Mouse (Mus musculus): ENCODE data around the gene Tmc2. TPM values are rescaled to one million over a fixed set of nuclear protein-coding genes. Genes with fewer than 3 reads are reported as not detected.

Gene Tmc2
- polyA plus RNA-seq, 1 experiment, result not detected

DNA sequence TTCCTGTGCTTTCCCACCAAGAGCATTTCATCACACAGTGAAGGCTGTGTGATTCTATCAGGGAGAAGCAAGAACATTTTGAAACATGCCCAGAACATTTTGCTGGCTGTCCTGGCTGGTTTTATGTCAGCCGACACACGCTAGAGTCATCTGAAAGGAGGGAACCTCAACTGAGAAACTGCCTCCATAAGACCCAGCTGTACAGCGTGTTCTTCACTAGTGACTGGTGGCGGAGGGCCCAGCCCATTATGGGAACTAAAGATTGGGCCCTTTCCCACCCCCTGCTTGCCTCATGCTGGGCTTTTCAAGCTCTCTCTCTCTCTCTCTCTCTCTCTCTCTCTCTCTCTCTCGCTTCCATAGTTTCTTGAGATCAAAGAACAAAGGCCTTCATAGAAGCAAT, 6.0 kb downstream of the Tmc2 start:
- TF ChIP-seq GATA1 (IDR thresholded peaks at IDR 0.05; ENCODE audit: low read length), result no peak

DNA sequence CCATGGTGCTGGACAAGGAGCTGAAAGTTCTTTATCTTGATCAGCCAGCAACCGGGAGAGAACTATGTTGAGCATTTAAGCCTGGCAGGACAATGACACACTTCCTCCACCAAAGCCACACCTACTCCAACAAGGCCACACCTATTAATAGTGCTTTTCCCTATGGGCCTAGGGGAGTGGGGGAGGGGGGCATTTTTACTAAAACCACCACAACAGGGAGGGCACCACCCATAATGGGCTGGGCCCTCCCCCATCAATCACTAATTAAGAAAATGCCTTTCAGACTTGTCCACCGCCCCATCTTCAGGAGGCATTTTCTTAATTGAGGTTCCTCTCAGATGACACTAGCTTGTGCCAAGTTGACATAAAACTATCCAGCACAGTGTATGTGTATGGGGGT, 12.4 kb downstream of the Tmc2 start:
- no peak for TF ChIP-seq GATA1 (IDR thresholded peaks at IDR 0.05; ENCODE audit: low read length)

GRCm38 (mm10) chr2:130207996-130208395, 13.0 kb downstream of the Tmc2 start:
- no peak for TF ChIP-seq GATA1 (IDR thresholded peaks at IDR 0.05; ENCODE audit: low read length)

DNA sequence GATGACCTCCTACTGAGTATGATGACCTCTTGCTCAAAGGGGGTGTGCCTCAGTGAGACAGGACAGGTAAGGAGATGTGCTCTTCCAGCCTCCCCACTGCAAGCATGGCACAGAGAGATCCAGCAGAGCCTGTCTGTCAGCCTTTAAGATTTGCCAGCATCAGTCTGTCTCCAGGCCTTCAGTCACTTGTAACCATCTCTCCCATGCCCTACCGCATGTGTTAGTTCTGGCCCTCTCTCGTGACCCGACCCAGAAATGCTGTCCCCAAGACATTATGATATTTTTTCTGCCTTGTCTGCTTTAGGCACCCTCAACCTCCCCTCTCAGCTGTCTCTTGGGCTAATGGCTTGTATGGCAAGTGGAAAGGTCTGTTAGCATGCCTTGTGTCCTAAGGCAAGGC, 14.6 kb downstream of the Tmc2 start:
- no peak for TF ChIP-seq GATA1 (IDR thresholded peaks at IDR 0.05; ENCODE audit: low read length)

DNA sequence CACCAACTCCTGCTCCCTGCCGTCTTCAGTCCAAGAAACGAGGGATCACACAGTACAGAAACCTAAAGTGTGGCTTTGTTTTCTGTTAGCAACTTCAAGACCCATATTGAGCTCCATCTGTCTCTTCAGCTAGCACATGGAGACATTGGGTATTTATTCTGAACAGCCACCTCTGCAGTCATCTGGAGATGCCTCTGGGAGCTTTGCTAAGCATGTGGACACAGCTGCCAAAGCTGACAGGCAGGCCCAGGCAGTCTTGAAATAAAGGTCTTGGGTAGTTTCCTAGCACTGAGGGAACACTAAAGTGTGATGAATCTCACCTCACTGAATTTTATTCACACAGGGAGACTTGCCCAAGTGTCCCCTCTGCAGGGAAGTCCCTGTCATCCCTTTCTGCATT, 16.6 kb downstream of the Tmc2 start:
- no peak for TF ChIP-seq GATA1 (IDR thresholded peaks at IDR 0.05; ENCODE audit: low read length)

- TF ChIP-seq GATA1 (IDR thresholded peaks at IDR 0.05; ENCODE audit: low read length), result no peak
These were observed 51.9 kb downstream of the Tmc2 start for GRCm38 (mm10) chr2:130246912-130247311.

GRCm38 (mm10) chr2:130248226-130248625, 53.2 kb downstream of the Tmc2 start:
- TF ChIP-seq GATA1 (IDR thresholded peaks at IDR 0.05; ENCODE audit: low read length), result no peak

DNA sequence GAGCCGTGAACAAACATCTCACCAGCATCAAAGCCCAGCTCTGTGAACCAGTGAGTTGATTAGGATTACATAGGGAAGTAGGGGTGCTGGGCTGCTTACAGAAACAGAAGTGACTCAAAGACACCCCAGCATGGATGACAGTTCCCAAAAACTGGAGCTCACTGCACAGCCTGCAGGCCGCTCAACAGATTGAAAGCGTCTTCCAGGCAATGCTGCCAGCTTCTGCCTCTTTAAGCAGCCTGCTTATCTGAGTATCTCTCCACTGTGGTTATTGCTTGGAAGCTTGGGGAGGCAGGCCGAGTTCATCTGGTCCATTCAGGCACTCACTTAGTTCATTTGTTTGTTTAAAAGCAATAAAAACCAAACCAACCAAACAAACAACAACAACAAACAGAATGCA, 61.8 kb downstream of the Tmc2 start:
- no peak for TF ChIP-seq GATA1 (IDR thresholded peaks at IDR 0.05; ENCODE audit: low read length)

GRCm38 (mm10) chr2:130260822-130261221, 65.8 kb downstream of the Tmc2 start:
- TF ChIP-seq GATA1 (IDR thresholded peaks at IDR 0.05; ENCODE audit: low read length), result no peak

GRCm38 (mm10) chr2:130261914-130262313, 66.9 kb downstream of the Tmc2 start:
- TF ChIP-seq GATA1 (IDR thresholded peaks at IDR 0.05; ENCODE audit: low read length), result no peak

DNA sequence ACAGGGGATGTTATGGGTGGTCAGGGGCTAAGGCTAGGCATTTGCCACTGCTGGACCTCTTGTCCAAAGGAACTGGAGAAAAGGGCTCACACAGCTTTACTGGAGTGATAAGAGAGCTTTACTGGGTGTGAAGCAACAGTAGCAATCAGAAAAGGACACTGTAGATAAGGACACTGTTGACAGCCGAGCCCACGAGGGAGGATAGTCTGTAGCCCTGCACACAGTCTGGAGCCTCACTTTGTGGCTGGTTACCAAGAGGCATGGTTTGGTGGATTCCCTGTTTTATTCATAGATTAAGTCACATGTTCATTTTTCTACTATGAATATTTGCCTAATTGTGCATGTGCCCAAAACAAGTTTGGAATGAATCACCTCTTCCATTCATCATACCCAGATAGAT, 67.4 kb downstream of the Tmc2 start:
- TF ChIP-seq GATA1 (IDR thresholded peaks at IDR 0.05; ENCODE audit: low read length), result peak; percentile 36

DNA sequence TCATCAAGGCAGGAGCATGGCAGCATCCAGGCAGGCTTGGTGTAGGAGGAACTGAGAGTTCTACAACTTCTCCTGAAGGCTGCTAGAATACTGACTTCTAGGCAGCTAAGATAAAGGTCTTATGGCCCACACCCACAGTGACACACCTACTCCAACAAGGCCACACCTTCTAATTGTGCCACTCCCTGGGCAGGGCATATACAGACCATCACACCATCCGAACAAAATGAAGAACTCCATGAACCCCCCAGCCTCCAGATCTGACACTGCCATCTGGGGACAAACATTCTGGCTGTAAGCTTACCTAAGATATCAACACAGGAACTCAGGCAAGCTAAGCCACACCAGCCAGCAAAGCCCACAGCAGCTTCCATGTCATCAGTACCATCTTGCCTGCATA, 70.5 kb downstream of the Tmc2 start:
- no peak for TF ChIP-seq GATA1 (IDR thresholded peaks at IDR 0.05; ENCODE audit: low read length)

GRCm38 (mm10) chr2:130268074-130268473, 73.1 kb downstream of the Tmc2 start:
- TF ChIP-seq GATA1 (IDR thresholded peaks at IDR 0.05; ENCODE audit: low read length), result no peak

DNA sequence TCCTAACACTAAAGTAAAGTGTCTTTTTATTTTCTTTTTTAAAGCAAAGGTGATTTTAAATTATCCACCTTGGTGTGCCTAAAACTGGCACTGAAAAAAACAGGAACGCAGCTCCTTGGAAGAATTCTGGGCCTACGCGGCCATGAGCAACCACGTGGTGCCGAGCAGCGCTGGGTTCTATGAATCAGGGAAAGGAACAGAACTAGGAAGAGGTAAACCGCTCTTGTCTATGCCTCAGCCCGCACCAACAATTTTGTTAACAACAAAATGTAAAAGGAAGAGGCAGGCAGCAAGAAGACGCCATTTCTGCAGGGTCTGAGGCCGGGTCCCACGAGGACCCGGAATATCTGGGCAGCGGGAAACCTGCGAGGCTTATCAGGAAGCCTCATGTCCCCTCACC, 78.7 kb downstream of the Tmc2 start:
- no peak for TF ChIP-seq GATA1 (IDR thresholded peaks at IDR 0.05; ENCODE audit: low read length)

DNA sequence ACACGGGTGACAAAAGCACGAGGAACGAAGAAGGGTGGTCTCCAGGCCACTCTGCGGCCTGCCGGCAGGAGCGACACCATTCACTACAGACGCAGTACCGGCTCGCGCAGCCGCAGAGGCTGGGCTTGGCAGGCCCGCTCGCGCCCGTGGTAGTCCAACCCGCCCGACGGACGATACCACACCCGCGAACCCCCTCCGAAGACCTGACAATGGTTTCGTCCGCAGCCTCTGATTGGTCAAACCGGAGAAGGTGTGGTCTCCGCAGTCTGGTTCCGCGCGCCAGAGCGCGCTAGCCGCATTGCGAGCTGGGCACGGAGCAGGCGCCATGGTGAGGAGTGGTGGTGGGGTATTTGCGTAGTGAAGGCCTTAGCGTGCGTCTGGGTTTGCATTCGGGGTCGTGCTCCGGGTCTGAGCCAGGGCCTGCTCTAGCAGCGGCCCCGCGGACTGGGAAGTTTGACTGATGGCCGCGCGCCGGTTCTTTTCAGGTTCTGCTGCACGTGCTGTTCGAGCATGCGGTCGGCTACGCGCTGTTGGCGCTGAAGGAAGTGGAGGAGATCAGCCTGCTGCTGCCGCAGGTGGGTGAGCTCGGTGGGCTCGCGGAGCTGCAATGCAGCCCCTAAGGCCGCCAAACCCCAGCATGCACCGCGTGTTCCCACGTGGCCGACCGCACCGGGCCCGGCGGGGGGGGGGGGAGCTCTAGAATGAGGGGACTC, 79.3 kb downstream of the Tmc2 start, which contains the start of gene Nop56:
Gene Nop56 (plus strand): TSS at position 282 of the 713 bp plus-strand sequence.
- no peak for TF ChIP-seq GATA1 (IDR thresholded peaks at IDR 0.05; ENCODE audit: low read length)

- TF ChIP-seq GATA1 (IDR thresholded peaks at IDR 0.05; ENCODE audit: low read length), result no peak
These were observed 79.9 kb downstream of the Tmc2 start for GRCm38 (mm10) chr2:130274862-130275261.

GRCm38 (mm10) chr2:130275649-130276048, 80.7 kb downstream of the Tmc2 start:
- no peak for TF ChIP-seq GATA1 (IDR thresholded peaks at IDR 0.05; ENCODE audit: low read length)

Measured in G1E-ER4 (cell line).